Mouse (Mus musculus): Measurements from ENCODE around the gene Wdr81. TPM values are rescaled to one million over a fixed set of nuclear protein-coding genes. Genes with fewer than 3 reads are reported as not detected.

The Wdr81 gene
- total and polyA plus RNA-seq, 2 experiments from 2014 or later, result 4.5 to 29.7 TPM

GRCm38 (mm10) chr11:75397452-75397851, 57.1 kb downstream of the Wdr81 start:
- Histone ChIP-seq H3K27ac (ENCODE audit: low read depth, low read length) (peak overlapping the region; percentile 47; the same call in 1 of the 2 replicates), H3K36me3 (ENCODE audit: insufficient read depth, low read length) (no peaks in the 10 kb centered on the region), H3K27me3 (ENCODE audit: insufficient read depth, low read length) (no peaks in the 10 kb centered on the region), H3K9me3 (ENCODE audit: low read length) (no peaks in the 10 kb centered on the region), H3K4me3 (ENCODE audit: low read depth, low read length) (no peak overlapping the region), H3K9ac (replicated peaks; ENCODE audit: low read length, poor library complexity, severe bottlenecking) (no peak overlapping the region), H3K4me2 (ENCODE audit: low read depth, low read length, poor library complexity, severe bottlenecking) (no peak overlapping the region), H3K4me1 (ENCODE audit: insufficient read depth, low read length) (no peaks in the 10 kb centered on the region)
- no peak for TF ChIP-seq CTCF (IDR thresholded peaks at IDR 0.05)
- DNase-seq (ENCODE audit: low spot score) (no peak), ATAC-seq (ENCODE audit: low FRiP score) (no peak)
- WGBS, result 72% methylated on average over 7 of the region's 7 CpGs

GRCm38 (mm10) chr11:75395611-75396010, 58.9 kb downstream of the Wdr81 start:
- ATAC-seq (ENCODE audit: low FRiP score), result no peak

More at GRCm38 (mm10) chr11:75395611-75396010, 58.9 kb downstream of the Wdr81 start:
- Histone ChIP-seq H3K4me1 (ENCODE audit: insufficient read depth, low read length) (no peaks in the 10 kb centered on the region), H3K36me3 (ENCODE audit: insufficient read depth, low read length) (no peaks in the 10 kb centered on the region), H3K27ac (ENCODE audit: low read depth, low read length) (no peak overlapping the region), H3K4me3 (ENCODE audit: low read depth, low read length) (no peak overlapping the region), H3K9me3 (ENCODE audit: low read length) (no peaks in the 10 kb centered on the region), H3K9ac (replicated peaks; ENCODE audit: low read length, poor library complexity, severe bottlenecking) (no peak overlapping the region), H3K4me2 (ENCODE audit: low read depth, low read length, poor library complexity, severe bottlenecking) (no peak overlapping the region), H3K27me3 (ENCODE audit: insufficient read depth, low read length) (no peaks in the 10 kb centered on the region)
- no peak for TF ChIP-seq CTCF (IDR thresholded peaks at IDR 0.05)
- 82% methylated on average over 1 of the region's 1 CpGs for WGBS
- no peak for DNase-seq (ENCODE audit: low spot score)

MicroRNA genes within 50 kb of the gene (microRNA counts, 519-probe panel; counts per million panel counts)
- microRNA mmu-miR-22, result 5,894 counts per million, percentile 96 among the panel's probes with 10 or more counts

Small RNA genes within 50 kb of the gene (microRNA-seq; reads per million reads assigned to microRNA genes)
- 11,687 reads per million, percentile 96 among the genes with 10 or more reads in this experiment for gene Mir22 (ENCODE audit: borderline number of aligned reads)

Other genes starting within 250 kb of the Wdr81 start
- 35.9 and 47.6 TPM in 2 replicates for gene Rpa1, start 106.4 kb downstream of the Wdr81 start, total RNA-seq (2014; rRNA removed)
- 43.8 TPM in 2 replicates for gene Rpa1, start 106.4 kb downstream of the Wdr81 start, polyA plus RNA-seq (2015; fragmentation: Nextera tagmentation; extraction: Ambion mirVana)
- 11.0 and 16.7 TPM in 2 replicates for gene Smyd4, start 106.3 kb downstream of the Wdr81 start, total RNA-seq (2014; rRNA removed)
- 15.2 and 16.8 TPM in 2 replicates for gene Smyd4, start 106.3 kb downstream of the Wdr81 start, polyA plus RNA-seq (2015; fragmentation: Nextera tagmentation; extraction: Ambion mirVana)
- gene Serpinf1, start 32.0 kb downstream of the Wdr81 start, total RNA-seq (2014; rRNA removed), result 50.6 and 92.0 TPM in 2 replicates
- 34.3 and 44.6 TPM in 2 replicates for gene Serpinf1, start 32.0 kb downstream of the Wdr81 start, polyA plus RNA-seq (2015; fragmentation: Nextera tagmentation; extraction: Ambion mirVana)
- not detected in 2 replicates for gene Serpinf2, start 15.1 kb downstream of the Wdr81 start, total RNA-seq (2014; rRNA removed)
- gene Serpinf2, start 15.1 kb downstream of the Wdr81 start, polyA plus RNA-seq (2015; fragmentation: Nextera tagmentation; extraction: Ambion mirVana), result 0.11 TPM in 1 of 2 replicates, not detected in the other
- 0.66 and 0.76 TPM in 2 replicates for gene Tlcd2, start 7.0 kb upstream of the Wdr81 start, total RNA-seq (2014; rRNA removed)
- 1.6 and 1.9 TPM in 2 replicates for gene Tlcd2, start 7.0 kb upstream of the Wdr81 start, polyA plus RNA-seq (2015; fragmentation: Nextera tagmentation; extraction: Ambion mirVana)
- gene Prpf8, start 32.1 kb upstream of the Wdr81 start, total RNA-seq (2014; rRNA removed), result 121 and 129 TPM in 2 replicates
- gene Prpf8, start 32.1 kb upstream of the Wdr81 start, polyA plus RNA-seq (2015; fragmentation: Nextera tagmentation; extraction: Ambion mirVana), result 25.7 and 27.6 TPM in 2 replicates
- 5.7 and 7.0 TPM in 2 replicates for gene Rilp, start 55.4 kb upstream of the Wdr81 start, total RNA-seq (2014; rRNA removed)
- 6.9 and 7.5 TPM in 2 replicates for gene Rilp, start 55.4 kb upstream of the Wdr81 start, polyA plus RNA-seq (2015; fragmentation: Nextera tagmentation; extraction: Ambion mirVana)
- 3.6 and 3.8 TPM in 2 replicates for gene Scarf1, start 58.8 kb upstream of the Wdr81 start, total RNA-seq (2014; rRNA removed)
- 3.0 and 3.5 TPM in 2 replicates for gene Scarf1, start 58.8 kb upstream of the Wdr81 start, polyA plus RNA-seq (2015; fragmentation: Nextera tagmentation; extraction: Ambion mirVana)
- gene Slc43a2, start 77.0 kb upstream of the Wdr81 start, total RNA-seq (2014; rRNA removed), result 34.3 and 34.5 TPM in 2 replicates
- 17.0 and 20.4 TPM in 2 replicates for gene Slc43a2, start 77.0 kb upstream of the Wdr81 start, polyA plus RNA-seq (2015; fragmentation: Nextera tagmentation; extraction: Ambion mirVana)
- gene Pitpna, start 133.4 kb upstream of the Wdr81 start, total RNA-seq (2014; rRNA removed), result 105 and 108 TPM in 2 replicates
- 91.7 and 106 TPM in 2 replicates for gene Pitpna, start 133.4 kb upstream of the Wdr81 start, polyA plus RNA-seq (2015; fragmentation: Nextera tagmentation; extraction: Ambion mirVana)
- gene Inpp5k, start 176.3 kb upstream of the Wdr81 start, total RNA-seq (2014; rRNA removed), result 50.0 and 50.2 TPM in 2 replicates
- 43.7 and 49.9 TPM in 2 replicates for gene Inpp5k, start 176.3 kb upstream of the Wdr81 start, polyA plus RNA-seq (2015; fragmentation: Nextera tagmentation; extraction: Ambion mirVana)
- gene Myo1c, start 195.8 kb upstream of the Wdr81 start, total RNA-seq (2014; rRNA removed), result 19.3 and 22.8 TPM in 2 replicates
- 7.7 and 7.8 TPM in 2 replicates for gene Myo1c, start 195.8 kb upstream of the Wdr81 start, polyA plus RNA-seq (2015; fragmentation: Nextera tagmentation; extraction: Ambion mirVana)
- gene Crk, start 224.5 kb upstream of the Wdr81 start, total RNA-seq (2014; rRNA removed), result 79.5 and 90.1 TPM in 2 replicates
- 71.6 and 75.0 TPM in 2 replicates for gene Crk, start 224.5 kb upstream of the Wdr81 start, polyA plus RNA-seq (2015; fragmentation: Nextera tagmentation; extraction: Ambion mirVana)